Mouse (Mus musculus) heart, adult 11 months (tissue): ENCODE data around the gene Fam243.
A peak's percentile ranks its signal among the peaks of the same experiment; 100 is the strongest.

Experiments
- DNase-seq: peaks from one replicate; pipeline ENCODE4 v3.0.0; 2022

The Fam243 gene

GRCm38 (mm10) chr16:92319353-92320109 lies 1.7 kb downstream of the Fam243 start:
- DNase-seq = peak; percentile 92

DNA sequence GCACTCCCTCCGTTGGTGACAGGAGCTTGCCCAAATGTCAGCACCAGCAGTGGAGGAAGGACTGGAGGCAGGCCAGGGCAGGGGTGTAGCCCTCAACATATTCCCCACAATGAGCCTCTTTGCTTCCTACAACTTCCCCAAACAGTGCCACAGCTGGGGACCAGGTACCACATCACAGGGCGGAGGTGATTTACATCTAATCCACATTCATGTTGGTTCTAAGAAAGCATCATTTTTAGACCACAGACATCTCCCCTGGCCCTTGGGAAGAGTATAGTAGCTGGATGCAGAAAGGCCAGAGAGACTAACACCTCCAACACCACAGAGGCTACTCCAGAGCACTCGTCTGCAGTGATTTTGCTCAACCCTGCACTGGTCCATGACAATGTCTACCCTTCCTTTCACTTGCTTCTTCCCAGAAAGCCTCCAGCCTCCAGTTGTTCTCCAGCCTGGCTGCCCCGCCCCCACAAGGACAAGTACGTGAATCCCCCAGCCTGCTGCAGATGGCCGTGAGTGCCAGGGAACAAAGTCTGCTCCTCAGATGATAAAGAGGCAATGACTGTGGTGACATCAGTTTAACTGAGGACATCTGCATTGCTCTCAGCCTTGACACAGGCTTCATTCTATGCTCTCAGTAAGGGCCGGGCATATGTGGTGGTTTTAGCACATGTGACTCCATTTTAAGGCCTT lies 5.0 kb downstream of the Fam243 start:
- DNase-seq = no peak

DNA sequence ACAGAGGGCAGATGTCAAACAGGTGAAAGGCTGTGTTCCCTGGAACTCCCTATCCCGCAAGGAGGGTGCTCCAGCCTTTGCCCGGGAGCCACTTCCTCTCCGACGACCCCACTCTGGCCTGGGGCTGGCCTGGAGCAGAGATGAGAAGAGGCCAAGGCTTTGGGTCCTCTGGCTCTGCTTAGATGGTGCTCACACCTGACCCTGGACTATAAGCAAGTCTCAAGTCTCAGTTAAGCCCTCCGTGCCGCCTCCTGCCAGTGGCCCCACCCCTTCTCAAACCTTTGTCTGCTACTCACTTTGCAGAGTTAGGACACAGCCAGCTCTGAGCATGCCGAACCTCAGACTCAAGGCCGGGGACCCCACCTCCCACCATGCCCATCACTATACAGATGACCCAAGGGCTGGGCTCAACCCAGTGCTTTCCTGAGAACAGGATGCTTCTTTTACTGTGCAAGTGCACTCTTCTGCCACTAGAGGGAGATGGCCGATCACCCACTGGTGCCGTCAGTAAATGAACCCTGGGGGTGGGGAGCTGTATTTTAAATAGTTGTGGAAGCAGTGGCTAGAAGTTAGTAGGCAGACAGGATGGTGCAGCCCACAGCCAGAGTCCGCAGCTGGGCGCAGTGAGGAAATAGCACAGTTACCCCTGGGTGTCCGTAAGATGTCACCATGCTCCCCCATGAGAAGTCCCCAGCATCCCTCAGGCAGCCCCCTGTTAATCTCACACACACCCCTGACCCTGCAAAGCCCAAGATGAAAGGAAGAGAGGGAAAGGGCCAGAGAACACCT lies 7.1 kb downstream of the Fam243 start:
- DNase-seq = peak; percentile 93

DNA sequence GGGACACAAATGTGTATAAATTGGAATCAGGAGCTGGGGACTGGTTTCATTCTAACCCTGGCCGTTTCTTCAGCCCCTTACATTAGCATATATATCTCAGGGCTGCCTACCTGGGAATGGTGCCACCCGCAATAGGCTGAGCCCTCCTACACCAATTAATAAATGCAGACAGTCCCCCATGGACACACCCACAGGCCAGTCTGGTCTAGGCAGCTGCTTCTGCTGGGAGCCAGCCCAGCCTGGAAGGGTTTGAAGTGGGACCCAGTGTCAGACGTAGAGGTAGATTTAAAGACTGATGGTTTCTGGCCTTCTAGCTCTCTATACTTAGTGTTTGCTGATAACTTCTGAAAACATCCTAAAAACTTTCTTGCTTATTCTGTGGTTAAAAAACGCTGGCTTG lies 12.1 kb downstream of the Fam243 start:
- no peak for DNase-seq

DNA sequence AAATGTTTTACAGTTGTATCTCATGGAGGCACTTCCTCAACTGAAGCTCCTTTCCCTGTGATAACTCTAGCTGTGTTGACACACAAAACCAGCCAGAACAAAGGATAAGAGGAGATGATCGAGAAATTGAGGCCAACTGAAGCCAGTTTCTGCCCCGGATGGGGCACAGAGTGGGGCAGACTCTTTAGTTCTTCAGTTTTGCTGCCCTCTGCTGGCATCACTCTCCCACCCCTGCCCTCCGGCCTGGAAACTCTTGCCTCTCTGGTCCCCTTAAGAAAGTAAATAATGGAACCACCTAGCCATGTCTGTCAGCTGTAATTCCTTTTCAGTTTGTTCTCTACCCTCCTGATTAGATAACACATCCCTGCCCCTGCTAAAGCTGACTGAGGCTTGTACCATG lies 13.3 kb downstream of the Fam243 start:
- DNase-seq = no peak

DNA sequence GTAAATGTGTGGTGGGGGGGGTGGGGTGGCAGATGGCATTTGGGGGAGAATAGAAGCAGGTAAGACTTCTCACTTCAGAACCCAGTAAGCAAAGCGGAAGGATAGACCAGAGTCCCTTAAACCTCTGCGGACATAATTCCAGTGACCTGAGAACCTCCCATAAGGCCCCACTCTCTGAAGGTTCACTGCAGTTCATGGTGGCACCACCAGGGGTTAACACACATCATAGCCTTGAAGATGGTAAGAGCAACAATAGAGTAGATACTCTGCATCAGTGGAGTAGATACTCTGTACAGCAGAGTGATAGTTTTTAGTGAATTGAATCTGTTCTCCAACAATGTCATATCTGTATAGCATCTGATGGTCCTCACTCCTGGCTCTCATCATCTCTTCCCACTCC lies 15.7 kb downstream of the Fam243 start:
- no peak for DNase-seq

DNA sequence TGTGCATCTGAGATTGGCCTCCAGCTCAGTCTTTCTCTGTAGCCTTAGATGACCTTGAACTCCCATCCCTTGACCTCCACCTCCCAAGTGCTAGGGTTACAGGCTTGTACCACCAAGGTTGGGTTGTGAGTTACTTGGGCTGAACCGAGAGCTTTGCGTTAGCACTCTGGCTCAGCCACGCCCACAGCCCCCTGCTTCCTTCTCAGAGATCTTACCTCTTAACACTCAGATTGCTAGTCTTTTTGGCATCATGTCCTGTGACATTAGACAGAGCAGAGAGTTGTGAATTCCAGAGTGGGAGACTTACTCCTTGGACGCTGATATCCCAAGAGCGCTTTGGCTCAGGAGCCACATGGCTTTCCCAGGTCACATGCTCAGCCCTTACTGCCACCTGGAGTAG lies 18.7 kb downstream of the Fam243 start:
- DNase-seq = no peak

DNA sequence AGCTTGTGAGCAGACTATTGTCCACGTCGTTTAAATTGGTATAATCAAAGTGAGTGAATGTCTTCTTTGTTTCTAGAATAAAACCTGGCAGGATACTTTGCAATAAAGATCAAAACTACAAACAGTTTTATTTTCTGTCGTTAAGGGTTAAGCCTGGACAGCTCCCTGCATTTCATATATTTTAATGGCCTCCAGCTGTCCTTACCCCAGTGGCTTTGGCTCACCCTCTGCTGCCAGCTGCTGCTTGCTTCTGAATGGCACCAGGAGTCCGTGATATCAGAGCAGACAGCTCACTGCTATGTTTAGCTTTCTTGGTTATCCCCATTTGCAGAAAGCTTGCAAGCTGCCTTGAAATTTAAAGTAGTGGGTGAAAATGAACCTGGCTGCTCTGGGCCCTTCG lies 19.3 kb downstream of the Fam243 start:
- DNase-seq = peak; percentile 94

- no peak for DNase-seq
These were observed 19.8 kb downstream of the Fam243 start for GRCm38 (mm10) chr16:92301412-92301806.

DNA sequence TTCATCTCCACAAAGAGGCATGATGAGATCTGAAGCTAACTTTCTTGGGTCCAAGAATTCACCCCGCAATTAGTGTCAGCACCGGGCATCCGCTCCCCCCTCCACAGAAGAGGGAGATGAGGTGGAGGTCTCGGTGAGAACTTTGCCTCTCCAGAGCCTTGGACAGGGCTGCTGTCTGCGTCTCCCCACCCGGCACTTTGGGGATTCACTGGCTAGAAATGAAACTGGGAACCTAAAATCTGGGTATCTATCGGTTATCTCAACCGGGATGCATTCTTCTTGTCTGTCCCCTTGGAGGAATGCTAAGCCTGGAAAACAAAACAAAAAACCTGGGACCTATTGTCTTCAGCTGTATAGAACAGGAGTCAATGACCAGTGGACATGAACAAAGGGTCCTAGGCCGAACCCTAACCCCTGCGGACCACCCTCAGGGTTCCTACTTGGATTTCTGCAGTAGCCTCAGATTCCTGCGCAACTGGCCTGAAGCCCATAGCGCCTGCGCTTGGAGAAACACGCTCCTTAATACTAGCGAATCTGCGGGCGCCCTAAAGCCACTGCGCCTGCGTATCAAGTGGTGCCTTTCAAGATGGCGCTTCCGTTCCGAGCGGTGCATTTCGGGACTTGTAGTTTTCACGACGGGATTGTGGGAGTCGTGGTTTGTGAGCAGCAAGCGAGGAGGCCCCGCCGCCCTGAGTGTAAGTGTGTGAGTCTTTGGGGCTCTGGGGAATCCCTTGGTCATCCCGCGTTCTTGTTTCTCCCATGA lies 20.4 kb downstream of the Fam243 start, which contains the start of gene Smim11:
Smim11 (plus strand) TSS at position 638 of the 763 bp plus-strand sequence.
- DNase-seq = peak; percentile 99

- no peak for DNase-seq
These were observed 25.9 kb downstream of the Fam243 start for GRCm38 (mm10) chr16:92295328-92295727.

- no peak for DNase-seq
These were observed 26.8 kb downstream of the Fam243 start for GRCm38 (mm10) chr16:92294267-92294970.

DNA sequence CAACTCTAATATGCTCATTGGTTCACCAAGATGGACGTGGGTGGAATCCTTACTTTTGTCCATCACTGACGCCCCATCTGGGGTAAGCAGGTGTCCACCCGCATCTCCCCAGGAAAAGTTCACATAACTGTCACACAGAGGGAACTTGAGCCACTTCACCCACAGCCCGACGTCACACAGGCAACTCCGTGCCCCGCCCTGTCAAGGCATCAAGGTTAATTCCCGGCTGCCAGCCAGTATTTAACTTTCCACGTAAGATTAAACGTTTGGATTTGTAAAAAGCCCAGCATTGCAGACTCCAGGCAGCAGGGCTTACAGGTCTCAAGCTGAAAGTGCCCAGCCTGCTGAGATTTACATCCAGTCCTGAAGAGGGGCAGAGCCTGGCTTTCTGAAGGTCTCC lies 29.1 kb downstream of the Fam243 start, which contains the start of gene Kcne2:
Kcne2 (plus strand) TSS at position 289 of the 400 bp plus-strand sequence.
- no peak for DNase-seq

DNA sequence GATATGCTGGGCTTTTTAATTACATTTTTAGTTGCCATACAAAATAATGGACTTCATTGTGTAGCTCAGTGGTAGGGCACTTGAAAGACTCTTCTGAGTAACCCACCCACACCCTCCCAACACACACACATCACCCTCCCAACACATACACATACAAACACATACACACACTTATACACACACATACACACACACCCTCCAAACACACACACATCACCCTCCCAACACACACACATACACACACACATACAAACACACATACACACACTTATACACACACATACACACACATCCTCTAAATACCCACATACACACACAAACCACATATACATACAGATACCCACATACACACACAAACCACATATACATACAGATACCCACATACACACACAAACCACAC lies 31.2 kb downstream of the Fam243 start:
- no peak for DNase-seq

DNA sequence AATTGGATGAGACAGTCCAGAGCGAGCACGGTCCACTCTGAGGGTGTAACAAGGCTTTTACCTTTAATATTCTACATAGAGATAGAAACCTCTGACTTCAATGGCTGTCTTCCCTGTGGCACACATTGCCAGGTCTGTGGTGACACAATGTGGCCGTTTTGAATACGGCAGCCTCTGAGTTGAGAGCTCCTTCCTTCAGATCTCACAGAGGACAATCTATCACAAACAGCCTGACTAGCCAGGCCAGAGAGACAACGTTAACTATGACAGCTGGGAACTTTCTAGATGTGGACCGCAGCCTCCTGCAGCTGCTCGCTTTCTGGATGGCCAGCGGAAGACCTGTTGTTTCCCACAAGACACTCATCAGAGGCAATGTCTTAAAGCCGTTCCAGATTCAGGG lies 32.5 kb downstream of the Fam243 start:
- DNase-seq = no peak

- peak; percentile 95 for DNase-seq
These were observed 34.6 kb downstream of the Fam243 start for GRCm38 (mm10) chr16:92286609-92287008.

GRCm38 (mm10) chr16:92285068-92285467 lies 36.2 kb downstream of the Fam243 start:
- DNase-seq = no peak

DNA sequence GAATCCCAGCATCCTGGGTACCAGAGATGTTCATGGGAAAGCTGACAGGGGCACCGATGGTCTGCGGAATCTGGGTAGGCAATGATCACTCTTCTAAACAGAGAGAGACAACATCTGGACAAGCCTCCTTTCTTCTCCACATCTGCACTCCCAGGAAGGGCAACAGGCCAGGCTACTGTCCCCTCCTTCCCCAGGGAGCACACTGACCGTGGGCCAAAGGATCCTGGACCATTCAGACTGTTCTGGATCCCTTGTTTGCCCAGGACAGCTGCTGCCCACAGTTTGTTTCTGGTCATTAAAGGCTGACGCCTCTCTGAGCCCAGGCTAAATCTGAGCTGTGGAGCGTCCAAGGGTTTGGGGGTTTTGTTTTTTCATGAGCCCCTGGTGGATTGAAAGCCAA lies 38.6 kb downstream of the Fam243 start:
- DNase-seq = no peak

- peak; percentile 88 for DNase-seq
These were observed 45.7 kb downstream of the Fam243 start for GRCm38 (mm10) chr16:92275526-92275925.

- no peak for DNase-seq
These were observed 46.7 kb downstream of the Fam243 start for GRCm38 (mm10) chr16:92274516-92274915.
